Mouse (Mus musculus) left cerebral cortex, adult 18-20 months (tissue): ENCODE measurements around the gene Tmod2. TPM values are rescaled to one million over a fixed set of nuclear protein-coding genes. Genes with fewer than 3 reads are reported as not detected.
"Not testable (repeated sequence)": the region's sequence is repeated elsewhere in the genome, so short reads cannot be mapped to it uniquely, and the experiment has no call there.

ENCODE experiments used
- DNase-seq, 2 experiments: peaks; one replicate each; pipeline ENCODE4 v3.0.0; 2021 to 2022; ENCODE audit warnings: low spot score in 2 of 2, mixed read lengths in 1 of 2
- long read RNA-seq, 2 experiments: library from polyadenylated mRNA; stranded (forward); transcript quantifications; one replicate each; pipeline ENCODE4 v2.0.0; 2021
- total RNA-seq, 2 experiments: library from RNA; stranded (reverse); gene quantifications; 2 replicates each; pipeline ENCODE4 v1.2.3; 2021

Tmod2 gene
- 100 to 1,000 TPM; 333 to 352 TPM for total RNA-seq
- long read RNA-seq, experiment 1, full-length matches to known transcripts, result 15 of 97 reads
- long read RNA-seq, experiment 1, partial matches to known transcripts, result 2 of 97 reads
- long read RNA-seq, experiment 1, other reads (novel, unspliced or antisense), result 80 of 97 reads
- long read RNA-seq, experiment 2, full-length matches to known transcripts, result 11 of 58 reads
- long read RNA-seq, experiment 2, partial matches to known transcripts, result 3 of 58 reads
- long read RNA-seq, experiment 2, other reads (novel, unspliced or antisense), result 44 of 58 reads

DNA sequence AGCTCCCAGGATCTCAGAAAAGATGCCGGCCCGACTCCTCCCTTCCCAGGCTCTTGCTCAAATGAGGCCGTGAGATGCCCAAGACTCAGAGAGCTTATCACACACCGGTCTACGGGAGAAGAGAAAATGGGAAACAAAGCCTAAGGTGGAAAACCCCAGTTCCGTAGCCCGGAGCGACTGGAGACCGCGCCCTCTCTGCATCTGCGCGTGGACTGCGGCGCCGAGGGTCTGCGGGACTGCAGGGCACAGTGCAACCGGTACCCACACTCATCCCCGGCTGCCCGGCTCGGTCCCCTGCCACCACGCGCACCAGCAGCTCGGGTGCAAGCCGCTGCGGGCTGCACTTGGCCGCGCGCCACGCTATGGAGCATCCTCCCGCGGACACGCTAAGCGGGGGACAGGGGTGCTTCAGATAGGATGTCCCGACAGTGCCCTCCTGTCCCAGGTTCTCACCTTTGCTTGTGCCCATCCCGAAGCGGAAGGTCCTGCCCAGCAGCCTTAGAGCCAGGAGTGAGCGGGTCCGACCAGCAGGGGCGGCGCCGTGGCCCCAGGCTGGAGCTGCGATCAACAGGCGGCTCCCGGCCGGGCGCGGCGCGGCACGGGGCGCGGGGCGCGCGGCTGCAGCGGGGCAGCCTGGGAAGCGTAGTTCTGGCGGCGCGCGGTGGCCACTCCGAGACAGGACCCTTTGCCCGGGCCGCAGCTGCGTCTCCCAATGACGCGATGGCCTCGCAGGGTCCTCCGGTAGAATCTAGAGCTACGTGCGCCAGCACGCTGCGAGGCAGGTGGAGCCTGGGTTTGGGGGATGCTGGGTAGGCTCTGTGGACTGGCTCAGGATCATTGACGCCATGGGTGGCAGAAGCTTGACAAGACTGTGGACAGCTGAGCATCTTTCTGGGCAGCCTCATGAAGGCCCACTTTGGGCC lies at the start of gene Tmod2:
Tmod2 (minus strand) TSS at position 755 of the 923 bp plus-strand sequence.
- peak; percentile 71 to 83 for DNase-seq

GRCm38 (mm10) chr9:75660917-75661316 lies 49.8 kb upstream of the Tmod2 start:
- DNase-seq, result peak; percentile 61 to 70

- not testable (repeated sequence) for DNase-seq
Measured at GRCm38 (mm10) chr9:75656456-75656855, 45.3 kb upstream of the Tmod2 start.

- no peak for DNase-seq
Measured at GRCm38 (mm10) chr9:75653981-75654911, 43.1 kb upstream of the Tmod2 start.

DNA sequence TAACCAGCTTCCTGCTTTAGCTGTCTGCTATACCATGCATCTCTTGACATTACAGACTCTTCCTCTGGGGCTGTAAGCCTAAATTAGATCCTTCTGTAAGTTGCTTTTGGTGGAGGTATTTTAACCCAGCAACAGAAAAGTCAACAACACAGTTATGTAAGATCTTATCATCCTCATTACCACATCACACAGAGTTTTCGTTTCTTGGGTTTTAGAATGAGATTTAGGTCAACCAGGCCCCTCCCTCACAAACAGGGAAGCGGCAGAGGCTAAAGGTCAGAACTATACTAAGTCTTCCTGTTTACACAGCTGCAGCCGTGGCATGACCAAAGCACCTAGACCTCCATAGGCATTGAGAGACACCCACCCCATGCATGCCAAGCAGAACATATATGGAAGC lies 34.3 kb upstream of the Tmod2 start:
- no peak for DNase-seq

- no peak for DNase-seq
Measured at GRCm38 (mm10) chr9:75634226-75634625, 23.1 kb upstream of the Tmod2 start.

GRCm38 (mm10) chr9:75633603-75634002 lies 22.5 kb upstream of the Tmod2 start:
- DNase-seq, result no peak

- no peak for DNase-seq
Measured at GRCm38 (mm10) chr9:75632902-75633301, 21.8 kb upstream of the Tmod2 start.

DNA sequence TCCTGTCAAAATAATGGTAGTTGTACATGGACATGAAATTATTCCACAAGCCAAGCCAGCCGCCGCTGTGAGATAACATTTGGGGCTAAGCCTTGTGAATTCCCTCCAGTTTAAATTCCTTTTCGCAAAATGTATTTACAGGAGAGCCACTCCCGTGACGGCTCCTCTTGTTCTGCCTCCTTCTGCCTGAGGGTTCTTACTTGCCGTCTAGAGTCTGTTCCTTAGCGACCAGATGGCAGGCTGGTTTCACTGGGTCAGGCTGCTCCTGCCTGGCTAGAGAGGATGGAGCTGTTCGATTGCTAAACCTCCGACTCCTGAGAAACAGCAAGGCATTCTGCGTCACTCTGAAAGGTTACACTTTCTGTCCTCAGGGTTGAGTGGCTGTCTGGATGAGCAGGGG lies 21.0 kb upstream of the Tmod2 start:
- DNase-seq, result no peak

DNA sequence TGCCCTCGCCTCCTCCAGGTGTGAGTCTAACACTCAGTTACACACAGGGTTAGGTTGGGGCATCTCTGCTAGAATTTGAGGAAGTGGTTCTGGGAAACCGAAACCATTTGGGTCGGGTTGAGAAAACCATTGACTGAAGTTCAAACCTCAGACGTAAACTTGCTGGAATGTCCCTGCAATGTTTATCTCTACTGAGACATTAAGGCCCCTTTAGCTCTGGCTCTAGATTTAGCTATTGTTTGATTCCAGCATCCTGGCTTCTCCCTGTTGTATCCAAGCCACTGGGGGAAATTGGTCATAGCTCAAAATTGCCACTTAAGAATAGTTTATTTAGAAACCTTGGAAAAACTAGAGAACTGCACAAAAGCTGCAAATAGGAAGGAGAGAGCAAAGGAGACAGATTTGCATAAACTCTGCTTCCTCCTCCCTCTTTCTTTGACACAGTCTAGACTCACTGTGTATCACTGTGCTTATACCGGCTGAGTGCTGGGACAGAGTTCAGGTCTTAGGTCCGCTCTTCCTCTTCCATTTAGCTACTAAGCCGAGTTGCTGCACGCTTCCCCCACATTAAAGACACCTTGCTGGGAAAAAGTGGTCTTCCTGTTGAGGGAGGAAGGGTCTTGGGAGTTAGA lies 19.8 kb upstream of the Tmod2 start:
- DNase-seq, result no peak

DNA sequence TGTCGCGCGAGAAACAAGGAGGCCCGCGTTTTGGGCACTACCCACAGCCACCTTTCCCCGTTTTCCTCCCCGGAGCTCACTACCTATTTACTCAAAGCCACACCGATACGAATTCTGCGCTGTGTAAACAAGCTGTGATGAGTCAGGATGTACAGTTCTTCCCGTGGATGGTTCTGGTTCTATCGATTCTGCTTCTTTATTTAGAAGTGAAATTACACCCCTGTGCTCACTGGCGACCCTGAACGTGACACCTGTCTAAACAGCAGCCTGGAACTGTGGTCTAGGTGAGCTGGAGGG lies 15.1 kb upstream of the Tmod2 start:
- DNase-seq, result no peak

GRCm38 (mm10) chr9:75625556-75626307 lies 14.6 kb upstream of the Tmod2 start, which contains the start of gene Lysmd2:
Gene Lysmd2 (plus strand): TSS chr9:75625741.
- peak; percentile 65 to 77 for DNase-seq

- DNase-seq, result no peak
Measured at GRCm38 (mm10) chr9:75624983-75625555, 13.9 kb upstream of the Tmod2 start.

DNA sequence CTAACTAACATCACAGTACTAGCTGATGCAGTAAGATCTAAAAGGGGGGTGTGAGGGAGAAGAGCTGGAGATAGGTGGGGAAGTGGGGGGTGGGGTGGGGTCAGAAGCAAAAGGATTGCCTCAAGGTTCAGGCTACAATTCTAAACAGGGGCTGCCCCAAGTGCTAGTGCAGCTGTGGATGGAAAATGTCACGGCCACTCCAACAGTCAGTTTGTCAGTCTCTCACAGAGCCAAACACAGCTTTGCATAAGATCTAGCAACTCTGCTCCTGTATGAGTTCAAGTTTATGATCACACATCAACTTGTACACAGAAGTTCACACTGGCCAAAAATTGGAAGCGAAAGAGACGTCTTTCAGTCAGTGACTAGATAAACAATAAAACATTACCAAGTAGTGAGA lies 10.3 kb upstream of the Tmod2 start:
- no peak for DNase-seq

DNA sequence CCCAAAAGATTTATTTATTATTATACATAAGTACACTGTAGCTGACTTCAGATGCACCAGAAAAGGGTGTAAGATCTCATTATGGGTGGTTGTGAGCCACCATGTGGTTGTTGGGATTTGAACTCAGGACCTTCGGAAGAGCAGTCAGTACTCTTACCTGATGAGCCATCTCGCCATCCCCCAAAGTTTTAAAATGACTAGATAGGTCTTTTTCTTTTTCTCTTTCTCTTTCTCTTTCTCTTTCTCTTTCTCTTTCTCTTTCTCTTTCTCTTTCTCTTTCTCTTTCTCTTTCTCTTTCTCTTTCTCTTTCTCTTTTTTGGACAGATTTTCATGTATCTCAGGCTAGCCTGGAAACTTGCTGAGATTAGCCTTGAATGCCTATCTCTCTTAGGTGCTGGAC lies 8.6 kb upstream of the Tmod2 start:
- not testable (repeated sequence) for DNase-seq

DNA sequence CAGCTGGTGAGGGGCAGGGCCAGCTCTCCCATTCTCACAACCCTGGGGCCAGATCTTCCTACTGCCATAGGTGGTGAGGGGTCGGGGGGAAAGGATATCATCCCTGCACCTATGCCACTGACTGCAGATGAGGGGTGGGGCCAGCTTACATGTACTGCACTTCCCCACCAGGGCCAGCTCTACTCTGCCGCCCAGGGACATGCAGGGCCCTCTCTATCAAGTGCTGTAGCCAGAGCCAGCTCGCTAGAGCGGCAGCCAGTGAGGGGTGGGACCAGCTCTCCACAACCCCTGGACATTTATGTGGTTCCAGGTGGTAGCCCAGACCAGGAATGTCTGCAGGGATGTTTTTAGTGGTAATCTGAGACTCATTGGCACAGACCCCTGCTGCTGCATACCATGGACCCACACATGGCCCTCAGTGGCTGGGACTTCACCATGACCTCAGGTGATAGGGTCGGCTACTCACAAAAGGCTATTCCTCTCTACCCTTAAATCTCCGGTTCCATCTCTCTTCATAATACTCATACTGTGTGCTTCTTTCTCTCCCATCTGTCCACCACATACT lies 7.8 kb upstream of the Tmod2 start:
- DNase-seq, result no peak

DNA sequence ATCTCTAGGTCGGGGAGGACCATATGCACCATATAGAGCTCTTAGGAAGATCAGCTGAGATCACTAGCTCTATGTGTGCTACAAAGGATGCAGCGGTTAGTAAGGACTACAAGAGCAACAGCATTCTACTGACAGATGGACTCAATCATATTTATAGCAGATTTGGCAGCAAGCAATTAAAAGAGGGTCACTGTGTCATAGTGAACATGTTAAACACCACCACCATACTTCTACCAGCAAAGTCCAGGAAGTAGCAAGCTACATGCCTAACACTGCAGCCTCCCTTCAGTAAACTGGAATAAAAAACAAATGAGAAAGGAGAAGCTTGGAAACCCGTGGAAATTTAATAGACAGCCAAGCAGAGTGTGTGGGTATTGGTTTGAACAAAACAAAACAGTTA lies 5.4 kb upstream of the Tmod2 start:
- no peak for DNase-seq

DNA sequence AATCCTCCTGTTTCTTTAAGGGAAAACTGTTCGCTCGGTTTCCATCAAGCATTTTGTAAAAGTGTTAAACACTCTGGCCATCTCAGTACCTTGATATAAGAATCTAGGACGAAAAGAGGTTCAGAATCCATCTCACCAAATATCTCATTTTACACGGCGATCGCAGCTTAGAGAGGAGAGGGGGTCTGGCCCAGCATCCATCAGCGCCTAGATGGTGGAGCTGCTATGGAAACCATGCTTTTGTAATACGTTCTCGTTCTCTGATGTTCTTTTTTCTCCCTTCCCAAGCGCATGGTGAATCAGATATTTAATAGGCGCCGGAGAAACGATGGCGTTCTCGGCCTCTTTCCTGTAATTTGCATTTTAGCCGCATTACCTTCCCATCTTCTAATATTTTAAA lies 1.2 kb downstream of the Tmod2 start:
- no peak for DNase-seq

DNA sequence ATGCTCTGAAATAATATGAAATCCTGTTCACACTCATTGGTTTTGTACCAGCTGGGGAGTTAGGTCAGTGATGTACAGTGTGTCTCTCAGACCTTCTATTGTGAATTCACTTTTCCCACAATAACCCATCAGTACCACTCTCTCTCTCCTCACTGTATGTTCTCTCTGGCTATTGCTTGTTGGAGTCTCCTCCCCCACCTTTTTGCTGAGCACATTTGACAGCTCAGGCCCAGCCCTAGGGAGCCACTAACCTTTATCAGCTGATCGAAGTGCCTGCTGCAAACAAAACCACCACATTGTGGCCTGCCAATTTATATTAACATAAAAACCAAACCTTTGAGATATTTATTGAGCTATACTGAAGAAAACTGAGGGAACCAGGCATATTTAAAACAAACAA lies 1.6 kb downstream of the Tmod2 start:
- no peak for DNase-seq

- DNase-seq, result no peak
Measured at GRCm38 (mm10) chr9:75607496-75607895, 3.6 kb downstream of the Tmod2 start.
